Mouse (Mus musculus) Patski (cell line): ENCODE measurements at regions not wholly inside any gene's neighbourhood (a gene's known extent, or its start where the extent isn't known, plus 50 kb on each side); places are given as distances from the start of the nearest gene placed in this dataset.

ENCODE experiments used
- ATAC-seq: fragments of 100-300 bp; one replicate; pipeline ENCODE4 v1.8.0; 2021
- CTCF ChIA-PET: fragments of 350-600 bp; sonication (Branson Sonifier 250); formaldehyde crosslinking; loops from one replicate; lab custom pipeline; 2022; ENCODE audit warnings: inconsistent platforms; lab: Charles Lee
- POLR2A ChIA-PET: fragments of 350-600 bp; sonication (Branson Sonifier 250); formaldehyde crosslinking; loops from one replicate; lab custom pipeline; 2022; ENCODE audit warnings: antibody characterized with exemption, inconsistent platforms; lab: Charles Lee
- DNase-seq: peaks from one replicate; pipeline ENCODE4 v3.0.0-alpha.2; 2011; ENCODE audit warnings: low read depth, low spot score
- H3K27me3 ChIP-seq: fragments of 371-371 bp; one replicate; pipeline ENCODE4 v1.5.1; 2021
- CTCF ChIP-seq: fragments of 100-300 bp; IDR thresholded peaks from one replicate; pipeline ENCODE4 v1.5.1; 2021
- in situ Hi-C: fragments of 300-500 bp; cut with MboI; formaldehyde crosslinking; loops from 3 replicates; pipeline ENCODE4 v1.11.1; 2018; ENCODE audit warnings: low pct_unique_long_range_greater_than_20kb, mixed read lengths

DNA sequence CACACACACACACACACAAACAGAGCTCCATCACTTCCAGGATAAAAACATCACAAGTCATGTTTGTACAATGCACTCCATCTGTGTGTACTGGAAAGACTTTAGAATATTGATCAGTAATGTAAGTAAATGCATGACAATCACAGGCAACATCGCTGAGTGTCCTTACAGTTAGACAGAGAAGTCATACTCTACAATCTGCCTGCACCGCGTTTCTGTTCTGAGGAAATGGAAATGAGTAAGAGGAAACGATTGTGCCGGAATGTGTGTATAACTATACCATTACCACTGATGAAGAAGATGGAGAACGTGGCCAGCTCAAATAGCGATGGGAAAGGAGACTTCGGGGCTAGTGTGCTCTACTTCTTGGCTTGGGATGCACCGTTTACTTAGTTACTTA lies 210.7 kb downstream of the Dusp6 start:
- H3K27me3 ChIP-seq, result no peaks in the 10 kb centered on the region

DNA sequence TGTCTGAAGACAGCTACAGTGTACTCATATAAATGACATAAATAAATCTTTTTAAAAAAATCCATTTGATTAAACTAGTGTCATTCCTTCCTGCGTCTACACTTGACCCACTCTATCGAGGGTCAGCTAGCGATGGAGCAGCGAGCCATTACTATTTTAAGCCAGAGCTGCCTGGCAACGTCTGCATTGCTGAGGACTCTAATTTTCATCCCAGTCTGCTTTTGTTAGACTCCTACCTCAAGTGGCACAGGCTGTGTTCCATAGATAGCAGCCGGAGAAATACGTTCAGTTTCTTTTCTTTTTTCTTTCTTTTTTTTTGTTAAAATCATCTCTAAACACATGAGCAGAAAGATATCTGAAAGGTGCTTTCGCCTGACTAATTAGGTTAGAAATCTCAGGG lies 211.5 kb downstream of the Dusp6 start:
- in situ Hi-C loops, result no loop called here
- no peaks in the 10 kb centered on the region for H3K27me3 ChIP-seq
- CTCF ChIA-PET, result interaction anchor here (1.3 kb wide), 1 partner anchor 46 kb away, joined by 3 read pairs; no protein-coding TSS in a partner anchor
- ATAC-seq (no peak), DNase-seq (no peak)
- POLR2A ChIA-PET, result no interaction called here
- no peak for TF ChIP-seq CTCF

More for the DNA sequence above, 210.7 kb downstream of the Dusp6 start:
- TF ChIP-seq CTCF, result no peak
- ChIA-PET CTCF (interaction anchor here (1.3 kb wide), 1 partner anchor 47 kb away, joined by 3 read pairs; no protein-coding TSS in a partner anchor), POLR2A (no interaction called here)
- no peak for ATAC-seq
- DNase-seq, result no peak
- in situ Hi-C loops, result no loop called here

DNA sequence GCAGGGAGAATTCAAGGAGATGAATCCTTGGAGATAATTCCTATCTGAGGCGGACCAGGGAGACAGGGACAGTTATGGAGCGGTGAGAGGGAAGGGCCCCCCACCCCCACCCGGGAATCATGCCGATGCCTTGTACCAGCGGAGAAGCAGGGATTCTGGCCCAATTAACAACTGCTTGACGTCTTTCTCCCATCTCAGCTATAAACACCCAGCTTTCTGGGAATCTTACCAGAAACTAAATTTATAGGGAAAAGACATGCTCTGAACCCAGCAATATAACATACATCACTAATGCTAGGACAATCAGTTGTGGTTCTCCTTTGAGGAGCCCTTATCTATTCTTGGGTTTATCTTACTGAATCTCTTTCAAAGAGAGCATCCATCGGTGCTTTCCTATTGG lies 213.2 kb downstream of the Dusp6 start:
- no peak for DNase-seq

DNA sequence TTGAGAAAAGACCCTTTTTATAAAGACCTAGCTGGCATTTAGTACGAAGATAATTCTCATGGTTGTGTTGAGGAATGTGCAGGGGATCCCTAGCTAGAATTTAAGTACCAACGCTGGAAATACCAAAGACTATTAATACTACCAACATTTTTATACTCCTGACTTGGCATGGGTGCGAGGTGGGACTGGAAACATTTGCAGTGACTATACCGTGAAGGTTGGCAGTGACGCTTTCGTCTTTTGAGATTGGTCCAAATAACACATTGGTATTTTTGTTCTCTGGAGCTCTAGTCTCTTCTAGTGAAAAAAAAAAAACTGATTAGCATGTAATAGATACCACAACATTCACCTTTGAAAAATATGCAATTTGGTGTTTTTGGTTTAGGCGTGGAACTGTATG lies 213.7 kb downstream of the Dusp6 start:
- ChIA-PET CTCF (no interaction called here), POLR2A (no interaction called here)
- in situ Hi-C loops, result no loop called here
- DNase-seq (no peak), ATAC-seq (no peak)
- H3K27me3 ChIP-seq, result no peaks in the 10 kb centered on the region
- TF ChIP-seq CTCF, result no peak

More for the DNA sequence above, 213.2 kb downstream of the Dusp6 start:
- ATAC-seq, result no peak
- TF ChIP-seq CTCF, result no peak
- POLR2A ChIA-PET, result no interaction called here
- H3K27me3 ChIP-seq, result no peaks in the 10 kb centered on the region
- in situ Hi-C loops, result no loop called here
- CTCF ChIA-PET, result no interaction called here

DNA sequence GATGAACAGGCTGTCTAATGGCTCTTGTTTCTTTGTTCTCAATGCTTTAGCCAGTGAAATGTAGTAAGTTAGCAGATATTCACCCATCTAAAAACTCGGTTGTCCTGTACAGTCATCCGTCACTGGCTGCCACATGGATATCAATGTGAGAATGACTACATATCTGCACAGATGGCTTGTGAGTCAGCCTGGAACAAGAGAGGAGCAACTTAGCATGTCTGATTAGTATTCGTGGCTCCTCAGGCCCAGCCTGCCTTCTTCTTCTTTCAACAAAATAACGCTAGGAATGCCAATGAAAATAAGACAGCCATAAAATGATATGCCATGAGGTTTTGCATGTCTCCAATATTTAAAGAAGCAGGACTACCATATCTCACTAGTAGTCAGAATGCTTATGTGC lies 217.5 kb downstream of the Dusp6 start:
- no peak for TF ChIP-seq CTCF
- ATAC-seq (no peak), DNase-seq (no peak)
- H3K27me3 ChIP-seq, result no peaks in the 10 kb centered on the region
- ChIA-PET CTCF (no interaction called here), POLR2A (no interaction called here)
- in situ Hi-C loops, result no loop called here

DNA sequence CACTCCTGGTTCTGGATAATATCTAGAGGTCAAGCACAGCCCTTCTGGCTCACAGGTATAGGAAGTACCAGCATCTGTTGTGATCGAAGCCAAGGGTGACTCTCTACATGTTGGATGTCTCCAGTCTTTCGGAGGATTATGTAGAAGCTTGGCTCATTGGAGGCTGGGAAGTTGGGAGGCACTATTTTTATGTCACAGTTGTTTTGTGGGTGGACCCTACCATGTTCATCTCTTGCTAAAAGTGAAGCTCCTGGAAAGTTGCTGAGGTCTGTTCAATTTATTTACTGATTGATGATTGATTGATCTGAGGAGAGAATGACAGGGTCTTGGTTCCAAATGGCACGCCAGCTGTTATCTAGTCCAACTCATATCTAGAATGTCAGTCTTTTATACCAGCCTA lies 219.0 kb downstream of the Dusp6 start:
- ATAC-seq (no peak), DNase-seq (no peak)
- in situ Hi-C loops, result no loop called here
- POLR2A ChIA-PET, result no interaction called here
- no peak for TF ChIP-seq CTCF
- H3K27me3 ChIP-seq, result no peaks in the 10 kb centered on the region
- CTCF ChIA-PET, result no interaction called here

DNA sequence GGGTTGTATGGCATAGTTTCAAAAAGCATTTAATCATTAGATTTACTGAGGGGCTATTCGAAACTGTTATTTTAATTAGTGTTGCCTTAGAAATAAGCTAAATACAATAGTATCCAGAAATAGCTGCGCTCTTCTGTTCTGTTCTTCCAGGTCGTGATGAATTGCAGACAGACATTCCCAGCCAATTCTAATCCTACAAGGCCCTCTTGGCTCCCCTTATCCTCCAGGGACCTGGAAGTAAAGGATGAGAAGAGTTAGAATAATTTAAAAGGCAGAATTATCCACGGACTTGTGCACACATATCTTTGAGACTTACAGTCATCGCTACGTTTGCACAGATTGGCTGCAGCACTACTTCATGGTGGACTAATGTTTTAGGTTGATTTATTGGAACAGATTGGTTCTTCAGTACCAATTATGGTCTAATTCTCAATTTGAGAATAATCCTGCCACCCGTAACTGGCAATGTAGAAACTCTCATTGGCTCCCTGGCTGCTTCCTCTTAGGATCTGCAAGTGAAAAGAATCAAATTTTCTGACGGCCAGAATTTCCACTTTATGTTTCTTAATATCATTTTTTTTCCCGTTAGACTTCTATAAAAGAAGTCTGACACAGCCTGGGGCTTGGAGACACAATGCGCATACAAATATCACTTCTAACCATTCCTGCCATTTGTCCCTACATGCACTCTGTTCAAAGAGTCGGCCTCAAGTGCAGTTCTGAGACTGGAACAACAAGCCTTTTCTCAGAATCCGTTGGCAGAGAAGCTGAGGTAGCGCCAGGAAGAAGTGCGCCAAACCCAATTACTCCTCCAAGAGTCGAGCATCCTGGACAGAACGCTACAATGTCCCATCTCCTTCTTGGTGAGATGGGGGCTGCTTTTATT lies 225.4 kb downstream of the Dusp6 start:
- TF ChIP-seq CTCF, result no peak
- CTCF ChIA-PET, result no interaction called here
- in situ Hi-C loops, result no loop called here
- POLR2A ChIA-PET, result no interaction called here
- DNase-seq (no peak), ATAC-seq (no peak)
- H3K27me3 ChIP-seq, result no peaks in the 10 kb centered on the region

DNA sequence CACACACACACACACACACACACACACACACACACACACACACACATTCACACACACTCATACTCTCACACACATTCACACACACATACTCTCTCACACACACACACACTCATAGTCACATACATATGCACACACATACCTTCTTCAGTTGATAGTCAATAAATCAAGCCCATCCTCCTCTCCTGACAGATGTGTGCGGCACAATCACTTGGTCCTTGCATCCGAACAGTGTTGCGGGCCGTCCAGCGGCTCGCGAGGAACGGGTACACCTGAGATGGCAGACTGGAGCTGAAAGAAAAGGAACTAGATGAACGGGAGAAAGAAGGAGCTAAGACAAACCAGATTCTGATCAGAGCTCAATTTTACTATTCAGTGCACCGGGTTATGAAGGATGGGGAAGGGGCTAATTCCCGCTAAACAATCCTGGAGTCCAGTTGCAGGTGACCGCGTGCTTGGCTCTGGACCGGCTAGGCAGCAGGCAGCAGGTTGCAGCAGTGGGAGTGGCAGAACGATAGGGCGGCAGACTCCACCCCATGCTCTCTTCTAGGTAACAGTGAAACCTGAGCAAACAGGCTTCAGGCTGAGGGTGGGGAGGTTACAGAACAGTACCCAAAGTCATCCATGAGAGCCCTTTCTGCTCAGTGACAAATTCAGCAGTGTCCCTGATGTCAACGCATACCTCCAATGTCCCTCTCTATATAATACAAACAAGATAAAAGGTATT lies 247.8 kb downstream of the Csl start:
- ChIA-PET POLR2A (no interaction called here), CTCF (no interaction called here)
- H3K27me3 ChIP-seq, result no peaks in the 10 kb centered on the region
- DNase-seq, result no peak
- TF ChIP-seq CTCF, result no peak
- ATAC-seq, result no peak
- in situ Hi-C loops, result no loop called here

DNA sequence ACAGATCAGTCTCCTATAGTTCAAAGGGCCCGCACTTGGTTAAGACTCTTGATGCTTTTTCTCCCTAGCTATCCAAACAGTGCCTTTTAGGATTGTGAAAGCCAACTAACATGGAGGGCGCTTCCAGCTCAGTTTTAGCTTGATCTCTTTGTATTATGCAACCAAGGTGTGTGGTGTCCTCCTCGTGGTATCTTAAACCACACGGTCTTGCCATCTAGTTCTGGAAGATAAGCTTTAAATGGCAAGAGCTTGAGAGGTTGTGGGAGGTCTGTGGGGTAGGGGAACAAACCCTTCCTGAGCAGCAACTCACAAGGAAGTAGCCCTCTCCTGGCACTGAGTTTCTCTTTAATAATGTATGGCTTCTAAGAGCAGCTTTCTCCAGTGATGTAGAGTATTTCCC lies 241.5 kb downstream of the Csl start:
- DNase-seq (no peak), ATAC-seq (no peak)
- TF ChIP-seq CTCF, result no peak
- no peaks in the 10 kb centered on the region for H3K27me3 ChIP-seq
- ChIA-PET POLR2A (no interaction called here), CTCF (no interaction called here)
- in situ Hi-C loops, result no loop called here

DNA sequence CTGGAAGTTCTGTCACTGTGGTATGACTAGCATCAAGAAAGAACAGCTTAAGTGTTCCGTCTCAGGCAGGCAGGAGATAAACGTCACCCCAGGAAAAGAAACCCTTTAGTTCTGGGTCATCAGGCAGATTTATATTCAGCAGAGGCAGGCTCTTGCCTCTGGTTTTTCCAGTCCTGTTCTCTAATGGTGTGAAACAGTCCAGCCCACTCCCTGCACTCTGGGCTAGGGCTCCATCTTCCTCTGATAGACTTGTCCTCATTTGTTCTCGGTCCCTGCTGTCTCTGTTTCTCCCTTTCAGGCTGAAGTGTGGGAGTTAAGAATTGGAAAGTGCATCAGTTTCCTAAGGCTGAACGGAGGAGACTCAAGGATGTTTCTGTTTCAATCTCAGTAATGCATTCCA lies 240.0 kb downstream of the Csl start:
- ATAC-seq, result no peak

DNA sequence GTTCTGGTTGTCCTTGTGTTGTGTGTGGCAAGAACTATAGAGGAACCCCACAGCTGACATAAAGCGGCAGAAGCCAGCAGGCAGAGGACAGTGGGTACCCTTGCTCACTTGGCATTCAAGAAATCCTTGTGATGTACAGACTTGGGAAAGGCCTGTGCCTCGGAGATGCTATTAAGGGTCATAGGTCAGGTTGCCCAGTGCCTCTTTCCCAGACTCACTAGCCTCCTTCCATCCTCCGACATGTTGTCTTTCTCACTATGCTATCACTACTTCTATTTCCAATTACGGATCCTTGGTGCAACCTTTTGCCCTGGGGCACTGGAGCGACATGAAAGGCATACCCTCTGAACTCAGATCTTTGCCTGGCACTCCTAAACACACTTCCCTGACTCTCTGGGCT lies 235.6 kb downstream of the Csl start:
- POLR2A ChIA-PET, result no interaction called here
- CTCF ChIA-PET, result no interaction called here
- in situ Hi-C loops, result no loop called here
- no peak for TF ChIP-seq CTCF
- no peaks in the 10 kb centered on the region for H3K27me3 ChIP-seq
- DNase-seq, result no peak
- ATAC-seq, result no peak

More for the DNA sequence above, 240.0 kb downstream of the Csl start:
- DNase-seq, result no peak
- H3K27me3 ChIP-seq, result no peaks in the 10 kb centered on the region
- in situ Hi-C loops, result no loop called here
- ChIA-PET POLR2A (no interaction called here), CTCF (interaction anchor here (1.3 kb wide), 1 partner anchor 46 kb away, joined by 3 read pairs; no protein-coding TSS in a partner anchor)
- no peak for TF ChIP-seq CTCF
